Mouse (Mus musculus) fat pad, adult 2 months (tissue): ENCODE data around the gene Ccdc12.

Experiments
- DNase-seq: peaks from one replicate; pipeline ENCODE4 v3.0.0-alpha.2; 2011; ENCODE audit warnings: low read depth, low spot score; ENCODE audit errors: extremely low read depth

Ccdc12 gene

DNA sequence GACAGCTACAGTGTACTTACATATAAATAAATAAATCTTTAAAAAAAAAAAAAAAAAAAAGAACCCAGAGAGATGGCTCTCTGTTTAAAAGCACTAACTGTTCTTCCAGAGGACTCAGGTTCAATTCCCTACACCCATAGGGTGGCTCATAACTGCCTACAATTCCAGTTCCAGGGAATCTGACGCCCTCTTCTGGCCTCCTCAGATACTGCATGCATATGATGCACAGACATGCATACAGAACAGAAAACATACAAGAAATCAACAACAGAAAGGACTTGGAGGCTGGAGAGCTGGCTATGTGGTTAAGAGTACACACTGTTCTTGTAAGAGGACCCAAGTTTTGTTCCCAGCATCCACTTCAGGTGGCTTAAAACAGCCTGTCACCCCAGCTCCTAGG lies 81.8 kb downstream of the Ccdc12 start:
- DNase-seq, result no peak

DNA sequence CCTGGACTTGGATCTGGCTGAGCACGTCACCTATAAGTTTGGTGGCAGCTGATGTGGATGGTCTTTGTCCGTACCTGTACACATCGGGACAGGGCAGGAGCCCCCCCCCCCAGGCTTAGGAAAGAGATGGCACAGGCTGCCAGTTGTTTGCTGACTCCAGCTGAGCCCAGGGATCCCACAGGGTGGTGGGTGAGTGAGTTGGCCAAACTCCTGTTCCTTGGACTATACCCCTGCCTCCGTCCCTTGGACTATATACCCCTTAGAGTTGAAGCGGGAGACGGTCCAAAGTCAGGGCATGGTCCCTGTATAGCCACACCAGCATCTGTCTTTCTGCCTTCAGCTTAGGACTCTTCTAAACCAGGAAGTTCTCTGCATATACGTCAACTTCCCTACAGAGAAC lies 83.7 kb downstream of the Ccdc12 start:
- no peak for DNase-seq

DNA sequence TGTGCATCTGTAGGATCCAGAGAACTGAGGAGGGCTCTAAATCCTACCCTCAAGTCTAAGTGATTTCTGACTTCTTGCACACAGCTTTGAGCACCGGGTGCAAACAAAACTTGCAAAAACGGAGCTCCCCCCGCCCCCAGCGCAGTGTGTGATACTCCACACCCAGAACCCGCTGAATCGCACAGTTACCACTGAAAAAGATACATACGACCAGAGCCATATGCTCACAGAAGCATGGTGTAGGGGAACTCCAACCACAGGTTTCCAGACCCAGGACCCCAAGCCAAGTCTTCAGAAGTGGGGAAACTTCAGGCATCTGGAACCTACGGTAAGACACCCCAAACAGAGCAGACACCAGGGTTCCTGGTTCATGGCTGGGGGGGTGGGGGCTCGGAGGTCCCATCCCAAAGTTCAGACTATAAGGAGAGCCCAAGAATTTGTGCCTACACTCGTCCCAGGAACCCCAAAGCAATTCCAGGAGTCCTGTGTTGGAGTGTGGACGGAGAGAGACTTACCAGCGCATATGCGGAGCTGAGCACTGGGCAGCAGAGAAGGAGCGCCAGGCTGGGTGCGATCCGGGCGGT lies 85.5 kb downstream of the Ccdc12 start, which contains the start of gene Myl3:
Gene Myl3, plus strand, starts transcription at position 151 of the 584 bp plus-strand sequence.
- no peak for DNase-seq

DNA sequence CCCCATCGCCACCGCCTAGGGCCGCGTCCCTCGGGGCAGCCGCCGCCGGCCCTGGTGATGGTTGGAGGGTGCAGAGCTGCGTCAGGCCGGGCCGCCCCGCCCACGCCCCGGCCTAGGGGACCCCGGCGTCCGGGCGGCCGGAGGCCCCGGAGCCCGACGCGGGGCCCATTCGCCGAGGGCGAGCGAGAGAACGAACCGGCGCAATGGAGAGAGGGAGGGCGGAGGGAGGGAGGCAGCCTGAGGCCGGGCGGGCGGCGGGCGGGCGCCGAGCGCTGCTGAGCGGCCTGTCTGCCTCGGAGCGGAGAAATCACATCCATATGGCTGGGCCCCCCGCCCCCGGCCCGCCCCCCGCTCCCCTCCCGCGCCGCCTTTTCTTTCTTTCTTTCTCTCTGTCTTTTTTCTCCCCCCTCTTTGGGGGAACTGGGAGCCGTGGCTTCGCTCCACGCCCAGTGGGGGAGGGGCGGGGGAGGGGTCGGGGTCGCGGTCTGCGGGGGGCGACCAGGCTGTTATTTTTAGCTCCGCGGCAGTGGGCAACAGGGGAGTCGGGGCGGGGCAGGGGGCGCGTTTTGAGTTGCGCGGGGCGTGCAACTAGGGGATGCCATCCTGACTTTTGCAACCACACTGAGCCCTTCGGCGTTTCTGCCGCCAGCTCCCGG lies 86.1 kb downstream of the Ccdc12 start:
- DNase-seq, result no peak

DNA sequence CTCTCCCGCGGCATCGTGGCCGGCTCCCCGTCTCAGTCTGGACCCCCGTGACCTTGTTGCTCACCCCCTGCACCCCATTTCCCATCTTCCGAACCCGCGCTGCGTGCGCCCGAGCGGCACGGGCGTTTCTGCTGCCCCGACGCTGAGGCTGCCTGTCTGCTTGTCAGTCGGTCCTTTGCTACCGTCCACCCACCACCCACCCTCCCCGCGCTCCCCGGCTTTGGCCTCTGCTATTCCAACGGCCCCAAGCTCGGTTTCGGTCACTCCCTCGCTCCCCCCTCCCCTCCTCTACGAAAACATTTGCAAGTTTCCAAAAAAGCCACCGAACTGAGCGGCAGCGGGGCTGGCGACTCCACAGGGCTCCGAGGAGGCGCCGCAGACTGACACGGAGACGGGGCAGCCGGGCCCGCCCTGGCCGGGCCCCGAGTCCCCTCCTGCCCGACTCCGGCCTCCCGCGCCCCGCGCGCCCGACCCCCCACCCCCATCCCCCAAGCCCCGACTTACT lies 86.7 kb downstream of the Ccdc12 start:
- no peak for DNase-seq

DNA sequence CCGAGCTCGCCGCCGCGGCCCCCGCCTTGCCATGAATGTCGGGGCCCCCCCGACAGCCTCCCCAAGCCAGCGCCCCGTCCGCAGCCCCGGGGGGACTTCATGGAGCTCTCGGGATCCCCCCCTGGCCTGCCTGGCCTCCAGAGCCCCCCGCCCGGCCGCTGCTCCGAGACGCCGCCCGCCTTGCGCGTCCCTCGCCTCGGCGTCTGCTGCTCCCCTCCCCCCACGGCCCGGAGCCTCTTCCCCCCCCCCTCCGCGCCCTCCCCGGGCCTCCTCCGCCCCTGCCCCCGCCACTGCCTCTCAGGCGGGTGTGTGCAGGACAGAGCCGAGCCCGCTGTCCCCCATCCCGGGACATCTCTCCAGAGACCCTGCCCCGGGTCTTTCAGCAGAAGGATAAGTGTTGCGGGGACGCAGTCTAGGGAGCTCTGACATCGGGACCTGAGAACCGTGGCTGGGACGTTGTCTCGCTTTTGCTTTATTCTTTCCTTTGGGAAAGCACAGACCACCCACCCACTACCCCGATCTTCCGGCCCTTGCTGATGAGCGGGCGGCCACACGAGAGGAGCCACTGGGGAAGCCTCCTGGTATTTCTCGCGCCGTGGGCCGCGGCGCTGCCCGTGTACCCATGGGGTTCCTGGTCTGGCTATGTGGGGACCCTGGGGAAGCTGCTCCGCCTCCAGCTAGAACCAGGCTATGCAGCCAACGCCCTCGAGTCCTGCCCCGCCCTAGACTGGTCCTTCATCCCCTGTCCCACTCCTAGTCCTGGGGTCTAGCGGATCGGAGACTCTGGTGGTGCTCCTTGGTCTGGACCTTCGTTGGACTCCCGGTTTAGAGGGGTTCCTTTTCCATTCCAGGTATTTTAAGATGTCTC lies 87.4 kb downstream of the Ccdc12 start:
- no peak for DNase-seq

DNA sequence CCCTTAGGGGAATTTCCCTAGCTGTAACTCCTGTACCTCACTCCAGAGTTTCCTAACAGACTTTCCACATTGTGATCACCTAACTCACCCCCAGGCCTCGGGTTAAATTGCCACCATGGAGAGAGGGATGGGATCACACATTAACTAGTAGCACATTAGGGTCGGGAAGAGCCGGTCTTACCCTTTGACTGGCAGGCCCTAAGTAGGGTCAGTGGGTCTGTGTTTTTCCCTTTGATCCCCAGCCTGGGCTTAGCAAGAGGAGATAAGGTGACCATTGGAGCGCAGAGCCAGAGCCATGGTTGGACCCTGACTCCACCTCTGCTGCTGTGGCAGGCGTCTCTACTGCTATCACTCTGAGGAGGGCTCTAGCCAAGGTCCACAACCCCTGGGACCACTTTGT lies 89.4 kb downstream of the Ccdc12 start:
- DNase-seq, result no peak

DNA sequence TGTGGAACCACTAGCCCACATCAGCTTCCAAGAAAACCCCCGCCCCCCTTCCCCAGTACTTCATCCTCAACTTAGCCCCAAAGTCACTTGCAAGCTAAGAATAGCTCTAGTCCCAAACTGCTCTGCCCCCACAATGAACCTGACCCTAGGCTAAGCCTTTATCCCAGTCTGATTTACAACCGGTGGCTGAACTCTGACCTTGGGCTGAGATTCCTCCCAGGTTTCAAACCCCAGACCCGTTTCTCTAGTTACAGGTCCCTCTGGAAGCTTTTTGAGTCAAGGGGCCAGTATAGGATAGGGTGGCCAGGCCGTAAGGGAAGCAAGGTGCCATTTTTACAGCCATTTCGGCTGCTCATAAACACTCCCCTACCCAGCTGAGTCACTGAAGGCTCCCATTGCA lies 89.9 kb downstream of the Ccdc12 start:
- DNase-seq, result no peak

DNA sequence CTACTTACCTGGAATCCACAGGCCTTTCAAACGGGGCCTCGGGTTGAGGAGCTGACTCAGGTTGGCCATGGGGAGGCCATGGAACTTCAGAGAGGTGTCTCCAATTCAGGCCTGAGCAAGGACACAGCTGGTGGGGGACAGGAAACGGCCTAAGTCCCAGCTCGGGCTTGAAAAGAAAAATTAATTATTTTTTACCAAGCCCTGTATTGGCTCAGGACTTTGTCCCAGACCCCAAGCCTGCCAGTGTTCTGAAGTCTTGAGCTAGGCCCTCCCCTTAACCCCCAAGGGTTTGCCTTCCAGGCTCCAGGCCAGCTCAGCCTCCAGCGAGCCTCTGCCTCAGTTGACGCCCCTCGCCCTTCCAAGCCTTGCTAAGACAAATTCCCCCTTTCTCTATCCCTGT lies 90.7 kb downstream of the Ccdc12 start, which contains the start of gene Pth1r:
Gene Pth1r, minus strand, starts transcription at position 185 of the 400 bp plus-strand sequence.
- DNase-seq, result no peak

DNA sequence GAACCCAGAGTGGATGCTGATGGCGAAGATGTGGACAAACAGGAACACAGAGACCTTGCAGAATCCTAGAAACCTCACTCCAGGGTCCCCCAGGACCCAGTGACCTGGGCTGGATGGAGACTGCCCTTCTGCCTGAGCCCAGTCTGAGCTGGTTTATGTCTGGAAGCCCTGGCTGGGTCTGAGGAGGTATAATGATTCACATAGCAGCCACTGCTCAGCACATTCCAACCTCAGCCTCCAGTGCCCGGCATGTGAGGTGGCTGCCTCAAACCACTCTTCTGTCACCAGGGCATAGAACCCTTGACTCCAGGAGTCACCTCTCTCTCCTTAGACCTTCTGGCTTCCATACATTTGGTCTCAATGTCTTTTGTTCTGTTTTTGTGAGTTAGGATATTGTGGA lies 92.1 kb downstream of the Ccdc12 start:
- DNase-seq, result no peak

DNA sequence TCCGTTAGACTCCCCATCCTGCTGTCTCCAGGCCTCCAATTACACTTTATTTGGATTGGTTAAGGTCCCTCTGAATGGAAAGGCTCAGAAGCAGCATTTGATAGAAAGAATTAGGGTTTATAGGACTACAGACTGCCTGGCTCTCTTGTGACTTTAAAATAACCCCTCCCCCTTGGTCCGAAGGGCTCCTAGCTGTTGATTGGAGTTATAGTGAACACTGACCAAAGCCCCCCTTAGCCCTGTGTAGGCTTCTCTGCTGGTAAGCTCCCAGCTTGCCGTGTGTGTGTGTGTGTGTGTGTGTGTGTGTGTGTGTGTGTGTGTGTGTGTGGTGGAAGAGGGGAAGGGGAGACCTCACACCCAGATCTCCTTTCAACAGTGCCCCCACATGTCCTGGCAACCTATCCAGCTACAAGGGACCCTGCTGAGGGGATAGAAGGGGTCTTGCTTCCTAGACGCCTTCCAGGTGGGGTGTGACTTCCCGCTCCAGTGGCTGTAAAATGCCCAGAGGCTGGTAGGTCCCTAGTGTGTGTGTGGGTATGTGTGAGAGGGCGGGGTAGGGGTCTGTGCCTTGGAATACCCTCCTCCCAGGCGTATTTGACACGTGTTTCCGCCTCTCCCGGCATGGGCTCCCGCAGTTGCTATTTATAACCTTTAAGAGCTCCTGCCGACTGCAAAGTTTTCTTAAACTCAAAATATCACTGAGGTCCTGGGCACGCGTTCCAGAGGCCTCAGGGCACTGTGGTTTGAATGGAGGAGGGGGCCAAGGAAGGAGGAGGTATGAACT lies 94.3 kb downstream of the Ccdc12 start:
- no peak for DNase-seq

DNA sequence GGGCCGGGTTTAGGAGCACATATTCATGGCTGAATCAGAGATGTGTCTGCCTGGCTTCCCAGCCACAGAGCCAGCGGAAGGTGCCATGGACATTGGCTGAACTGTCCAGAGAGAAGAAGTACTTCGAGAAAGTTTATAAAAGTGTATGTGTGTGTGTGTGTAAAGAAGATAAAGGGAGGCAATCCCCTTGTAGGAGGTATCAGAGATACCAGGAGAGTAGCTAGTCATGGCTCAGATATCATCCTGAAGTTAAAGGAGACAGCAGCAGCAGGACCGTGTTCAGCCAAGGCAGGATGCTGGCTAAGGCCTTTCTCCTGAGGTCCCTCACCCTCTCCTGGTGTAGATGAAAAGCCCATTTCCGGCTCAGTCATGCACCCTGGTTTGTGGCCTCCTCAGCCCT lies 95.1 kb downstream of the Ccdc12 start:
- no peak for DNase-seq

DNA sequence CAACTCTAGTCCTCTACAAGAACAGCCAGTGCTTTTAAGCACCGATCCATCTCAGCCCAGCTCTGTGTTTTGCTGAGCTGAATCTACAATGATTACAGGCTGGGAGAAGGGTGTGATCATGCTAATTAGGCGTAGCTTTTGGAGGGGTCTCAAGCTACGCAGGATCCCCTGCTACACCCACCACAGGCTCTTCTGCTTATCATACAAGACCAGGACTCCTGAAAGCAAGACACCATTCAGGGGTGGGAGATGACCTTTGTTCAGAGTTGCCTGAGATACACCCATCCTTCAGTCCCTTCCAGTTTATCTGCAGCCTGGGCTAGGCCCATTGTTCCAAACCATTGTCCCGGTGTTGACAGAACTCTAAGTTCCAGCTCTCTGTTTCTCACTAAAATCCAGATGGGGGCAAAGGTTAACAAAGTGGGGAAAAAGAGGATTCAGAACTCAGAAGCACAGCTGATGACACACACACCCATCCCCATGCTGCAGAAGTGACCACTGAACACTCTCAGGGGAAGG lies 96.7 kb downstream of the Ccdc12 start:
- no peak for DNase-seq

DNA sequence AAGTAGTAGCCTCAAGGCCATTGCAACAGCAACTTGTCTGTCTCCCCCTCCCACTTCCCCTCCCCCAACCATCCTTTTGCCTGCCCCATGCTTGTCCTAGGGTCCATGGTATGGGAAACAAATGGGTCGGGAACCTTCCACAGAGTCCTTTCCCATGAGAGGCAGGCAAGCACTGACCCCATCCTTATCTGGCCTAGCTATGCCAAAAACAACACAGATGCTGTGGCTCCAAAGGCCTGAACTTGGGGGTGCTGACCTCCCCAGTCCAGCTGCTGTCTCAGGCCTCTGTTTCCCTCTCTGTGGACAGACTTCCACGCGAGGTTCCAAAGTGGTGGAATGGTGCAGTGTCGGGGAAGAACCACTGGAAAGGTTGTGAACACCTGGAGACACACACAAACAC lies 97.5 kb downstream of the Ccdc12 start:
- DNase-seq, result no peak

DNA sequence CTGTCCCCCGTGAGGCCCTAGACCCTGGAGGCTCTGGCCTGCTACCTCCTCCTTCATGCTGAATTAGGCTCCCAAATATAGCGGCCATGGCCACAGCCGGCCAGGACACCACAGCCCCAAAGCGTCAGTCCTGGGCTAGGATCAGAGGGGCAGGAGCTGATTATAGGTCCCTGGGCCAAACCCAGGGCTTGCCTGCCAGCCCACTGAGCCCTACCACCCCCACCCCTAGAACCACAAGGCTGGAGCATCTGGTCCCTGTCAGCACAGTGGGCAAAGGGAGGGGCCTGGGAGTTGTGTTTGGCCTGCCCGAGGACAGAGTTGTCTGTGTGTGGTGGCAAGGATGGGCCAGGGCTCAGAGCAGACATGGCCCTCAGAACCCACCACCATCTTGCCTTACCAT lies 101.5 kb downstream of the Ccdc12 start:
- no peak for DNase-seq

DNA sequence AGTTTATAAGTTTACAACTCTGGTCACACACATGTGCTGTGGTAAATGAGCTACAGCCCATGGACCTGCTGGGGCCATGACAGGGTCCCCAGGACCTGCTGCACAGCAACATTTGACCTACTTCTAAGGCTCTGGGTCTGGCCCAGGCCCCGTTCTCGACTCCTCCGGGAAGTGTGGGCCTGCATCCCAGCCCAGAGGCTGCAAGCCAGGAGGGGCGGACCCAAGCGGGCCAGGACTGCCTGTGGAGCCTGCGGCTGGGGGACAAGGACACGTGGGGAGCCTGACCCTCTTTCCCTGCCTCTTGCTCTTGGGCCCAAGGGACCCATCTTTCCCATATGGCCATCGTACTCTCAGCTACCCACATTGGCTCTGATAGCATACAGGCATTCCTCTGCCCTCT lies 102.3 kb downstream of the Ccdc12 start:
- no peak for DNase-seq

DNA sequence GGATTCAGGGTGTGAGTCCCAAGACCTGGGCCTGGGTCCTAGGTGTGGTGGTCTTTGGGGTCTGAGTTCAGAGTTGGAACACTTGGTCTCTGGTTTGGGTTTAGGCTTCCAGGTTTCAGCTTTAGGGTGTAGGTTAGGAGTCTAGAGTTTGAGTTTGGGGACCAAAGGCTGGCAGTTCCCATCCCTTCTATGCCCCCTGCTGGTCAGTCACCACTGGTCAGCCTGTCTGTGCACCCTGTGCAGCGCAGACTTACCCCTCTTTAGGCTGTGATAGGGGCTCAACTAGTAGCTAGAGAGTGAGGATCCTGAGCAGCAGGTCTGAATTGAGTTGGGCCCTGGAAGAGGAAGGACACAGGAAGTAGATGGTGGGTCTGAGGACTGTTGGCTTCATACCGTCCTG lies 103.0 kb downstream of the Ccdc12 start:
- no peak for DNase-seq

DNA sequence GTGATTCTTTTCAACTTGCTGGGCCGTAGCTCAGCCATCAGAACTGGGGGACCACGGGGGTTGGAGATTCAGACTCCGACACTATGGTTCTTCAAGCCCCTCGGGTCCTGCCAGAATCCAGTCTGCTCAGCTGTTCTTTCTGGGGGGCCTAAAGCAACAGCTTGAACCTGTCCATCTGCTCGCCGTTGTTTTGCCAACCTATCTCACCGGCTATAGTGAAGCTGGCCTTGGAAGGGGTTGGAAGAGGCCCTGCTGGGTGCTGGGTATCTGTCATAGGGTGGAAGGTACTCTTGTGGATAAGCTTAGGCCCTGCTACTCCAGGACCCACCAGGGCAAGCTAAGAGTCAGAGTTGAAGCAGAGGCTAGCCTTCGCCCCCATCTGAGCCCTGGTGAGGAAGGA lies 104.6 kb downstream of the Ccdc12 start:
- no peak for DNase-seq
